Mouse (Mus musculus): ENCODE measurements at regions not wholly inside any gene's neighbourhood (a gene's known extent, or its start where the extent isn't known, plus 50 kb on each side); places are given as distances from the start of the nearest gene placed in this dataset.

DNA sequence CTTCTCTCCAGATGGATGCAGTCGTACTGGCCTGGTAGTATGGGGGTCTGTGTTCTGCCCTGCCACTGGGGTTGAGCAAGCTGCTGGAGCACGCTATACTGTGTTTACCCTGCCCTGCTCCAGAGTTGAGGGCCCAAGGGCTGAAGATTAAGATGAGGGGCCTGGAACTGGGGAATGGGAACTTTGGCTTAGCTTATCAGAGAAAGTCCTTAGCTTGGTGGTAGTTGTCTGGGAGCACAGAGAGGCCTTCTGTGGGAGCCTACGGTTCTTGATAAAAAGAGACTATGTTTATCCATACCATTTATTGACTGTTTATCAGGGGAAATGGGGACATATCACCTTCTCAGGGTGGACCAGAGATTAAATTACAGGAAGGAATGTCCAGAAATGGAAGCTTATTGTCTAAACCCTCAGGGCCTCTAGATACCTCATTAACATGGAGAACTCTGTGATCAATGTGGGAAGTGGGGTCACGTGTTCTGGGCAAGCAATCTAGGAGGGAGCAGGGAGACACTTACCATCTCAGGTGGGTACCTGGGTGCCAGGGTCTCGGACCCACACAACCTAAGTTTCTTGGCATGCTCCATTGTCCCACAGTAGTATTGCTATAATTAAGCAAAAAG, 58.7 kb downstream of the Mycn start:
- H3K27me3 ChIP-seq (ENCODE audit: control insufficient read depth, insufficient read depth, low read length), result no peaks in the 10 kb centered on the region
- no peak overlapping the region for H3K4me2 ChIP-seq (replicated peaks; ENCODE audit: low read depth, low read length)
- no peak for ATAC-seq (ENCODE audit: insufficient number of reproducible peaks, insufficient read depth, low FRiP score, low read depth)
- no peak overlapping the region for H3K27ac ChIP-seq (ENCODE audit: low read length)
- H3K36me3 ChIP-seq (ENCODE audit: control insufficient read depth, insufficient read depth, low read length), result no peaks in the 10 kb centered on the region
- H3K9me3 ChIP-seq (ENCODE audit: control insufficient read depth, low read depth, low read length), result no peaks in the 10 kb centered on the region
- H3K9ac ChIP-seq (replicated peaks; ENCODE audit: low read depth, low read length), result no peak overlapping the region
- 83% methylated on average over 5 of the region's 5 CpGs for WGBS
- H3K4me1 ChIP-seq (ENCODE audit: control insufficient read depth, insufficient read depth, low read length), result no peaks in the 10 kb centered on the region
- no peak overlapping the region for H3K4me3 ChIP-seq (ENCODE audit: low read depth, low read length)

GRCm38 (mm10) chr12:12878031-12878430, 63.7 kb downstream of the Mycn start:
- H3K4me3 ChIP-seq (ENCODE audit: low read depth, low read length), result no peak overlapping the region
- no peaks in the 10 kb centered on the region for H3K36me3 ChIP-seq (ENCODE audit: control insufficient read depth, insufficient read depth, low read length)
- no peaks in the 10 kb centered on the region for H3K27me3 ChIP-seq (ENCODE audit: control insufficient read depth, insufficient read depth, low read length)
- WGBS, result 91% methylated on average over 2 of the region's 2 CpGs
- no peak overlapping the region for H3K9ac ChIP-seq (replicated peaks; ENCODE audit: low read depth, low read length)
- H3K4me2 ChIP-seq (replicated peaks; ENCODE audit: low read depth, low read length), result no peak overlapping the region
- no peak overlapping the region; the same call in 1 of the 2 replicates for H3K27ac ChIP-seq (ENCODE audit: low read length)
- H3K4me1 ChIP-seq (ENCODE audit: control insufficient read depth, insufficient read depth, low read length), result no peaks in the 10 kb centered on the region
- no peak for ATAC-seq (ENCODE audit: insufficient number of reproducible peaks, insufficient read depth, low FRiP score, low read depth)
- no peaks in the 10 kb centered on the region for H3K9me3 ChIP-seq (ENCODE audit: control insufficient read depth, low read depth, low read length)

GRCm38 (mm10) chr12:12877539-12877938, 64.2 kb downstream of the Mycn start:
- H3K9me3 ChIP-seq (ENCODE audit: control insufficient read depth, low read depth, low read length), result no peaks in the 10 kb centered on the region
- H3K27me3 ChIP-seq (ENCODE audit: control insufficient read depth, insufficient read depth, low read length), result no peaks in the 10 kb centered on the region
- peaks cover 4% of the 10 kb centered on the region; the same call in 1 of the 2 replicates for H3K4me1 ChIP-seq (ENCODE audit: control insufficient read depth, insufficient read depth, low read length)
- ATAC-seq (ENCODE audit: insufficient number of reproducible peaks, insufficient read depth, low FRiP score, low read depth), result no peak
- H3K4me3 ChIP-seq (ENCODE audit: low read depth, low read length), result no peak overlapping the region
- H3K36me3 ChIP-seq (ENCODE audit: control insufficient read depth, insufficient read depth, low read length), result no peaks in the 10 kb centered on the region
- WGBS, result 83% methylated on average over 5 of the region's 5 CpGs
- no peak overlapping the region for H3K9ac ChIP-seq (replicated peaks; ENCODE audit: low read depth, low read length)
- H3K4me2 ChIP-seq (replicated peaks; ENCODE audit: low read depth, low read length), result no peak overlapping the region
- no peak overlapping the region; the same call in 1 of the 2 replicates for H3K27ac ChIP-seq (ENCODE audit: low read length)

- Histone ChIP-seq H3K27me3 (ENCODE audit: control insufficient read depth, insufficient read depth, low read length) (no peaks in the 10 kb centered on the region), H3K36me3 (ENCODE audit: control insufficient read depth, insufficient read depth, low read length) (no peaks in the 10 kb centered on the region), H3K9me3 (ENCODE audit: control insufficient read depth, low read depth, low read length) (no peaks in the 10 kb centered on the region), H3K4me3 (ENCODE audit: low read depth, low read length) (no peak overlapping the region), H3K4me1 (ENCODE audit: control insufficient read depth, insufficient read depth, low read length) (peaks cover 6% of the 10 kb centered on the region; the same call in 1 of the 2 replicates), H3K9ac (replicated peaks; ENCODE audit: low read depth, low read length) (no peak overlapping the region), H3K4me2 (replicated peaks; ENCODE audit: low read depth, low read length) (no peak overlapping the region), H3K27ac (ENCODE audit: low read length) (no peak overlapping the region)
- ATAC-seq (ENCODE audit: insufficient number of reproducible peaks, insufficient read depth, low FRiP score, low read depth), result no peak
- 76% methylated on average over 12 of the region's 12 CpGs for WGBS
Observed at GRCm38 (mm10) chr12:12875976-12876745, 65.6 kb downstream of the Mycn start.

DNA sequence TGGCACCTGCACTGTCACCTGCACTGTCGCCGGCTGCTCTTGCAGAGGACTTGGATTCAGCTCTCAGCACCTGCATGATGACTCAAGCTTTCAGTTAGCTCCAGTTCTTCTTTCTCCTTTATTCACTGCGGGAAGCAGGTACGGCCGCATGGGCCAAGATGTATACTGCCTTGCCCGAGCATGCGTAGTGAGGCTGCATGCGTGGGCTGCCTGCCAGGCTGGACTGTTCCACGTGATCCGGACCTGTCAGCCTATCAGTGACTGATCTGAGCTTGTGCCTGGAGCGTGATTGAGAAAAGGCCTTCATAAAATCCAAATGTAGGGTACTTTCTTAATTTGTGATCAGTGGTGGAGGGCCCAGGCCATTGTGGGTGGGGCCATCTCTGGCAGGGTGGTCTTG, 68.2 kb downstream of the Mycn start:
- H3K27me3 ChIP-seq (ENCODE audit: control insufficient read depth, insufficient read depth, low read length), result no peaks in the 10 kb centered on the region
- 88% methylated on average over 11 of the region's 11 CpGs for WGBS
- no peak for ATAC-seq (ENCODE audit: insufficient number of reproducible peaks, insufficient read depth, low FRiP score, low read depth)

GRCm38 (mm10) chr12:12872974-12873373, 68.7 kb downstream of the Mycn start:
- ATAC-seq (ENCODE audit: insufficient number of reproducible peaks, insufficient read depth, low FRiP score, low read depth), result no peak
- H3K4me2 ChIP-seq (replicated peaks; ENCODE audit: low read depth, low read length), result no peak overlapping the region
- no peaks in the 10 kb centered on the region for H3K36me3 ChIP-seq (ENCODE audit: control insufficient read depth, insufficient read depth, low read length)
- no peak overlapping the region for H3K4me3 ChIP-seq (ENCODE audit: low read depth, low read length)
- no peak overlapping the region for H3K27ac ChIP-seq (ENCODE audit: low read length)
- H3K27me3 ChIP-seq (ENCODE audit: control insufficient read depth, insufficient read depth, low read length), result no peaks in the 10 kb centered on the region
- H3K4me1 ChIP-seq (ENCODE audit: control insufficient read depth, insufficient read depth, low read length), result peaks cover 6% of the 10 kb centered on the region; the same call in 1 of the 2 replicates
- 36% methylated on average over 4 of the region's 4 CpGs for WGBS
- H3K9me3 ChIP-seq (ENCODE audit: control insufficient read depth, low read depth, low read length), result no peaks in the 10 kb centered on the region
- H3K9ac ChIP-seq (replicated peaks; ENCODE audit: low read depth, low read length), result no peak overlapping the region

More for the DNA sequence above, 68.2 kb downstream of the Mycn start:
- H3K36me3 ChIP-seq (ENCODE audit: control insufficient read depth, insufficient read depth, low read length), result no peaks in the 10 kb centered on the region
- H3K9ac ChIP-seq (replicated peaks; ENCODE audit: low read depth, low read length), result no peak overlapping the region
- no peak overlapping the region for H3K4me3 ChIP-seq (ENCODE audit: low read depth, low read length)
- H3K4me1 ChIP-seq (ENCODE audit: control insufficient read depth, insufficient read depth, low read length), result peaks cover 6% of the 10 kb centered on the region; the same call in 1 of the 2 replicates
- H3K4me2 ChIP-seq (replicated peaks; ENCODE audit: low read depth, low read length), result no peak overlapping the region
- H3K9me3 ChIP-seq (ENCODE audit: control insufficient read depth, low read depth, low read length), result no peaks in the 10 kb centered on the region
- no peak overlapping the region for H3K27ac ChIP-seq (ENCODE audit: low read length)

GRCm38 (mm10) chr12:12871272-12871671, 70.4 kb downstream of the Mycn start:
- H3K4me1 ChIP-seq (ENCODE audit: control insufficient read depth, insufficient read depth, low read length), result peaks cover 6% of the 10 kb centered on the region; the same call in 1 of the 2 replicates
- no peak overlapping the region for H3K9ac ChIP-seq (replicated peaks; ENCODE audit: low read depth, low read length)
- H3K9me3 ChIP-seq (ENCODE audit: control insufficient read depth, low read depth, low read length), result no peaks in the 10 kb centered on the region
- no peak overlapping the region for H3K4me2 ChIP-seq (replicated peaks; ENCODE audit: low read depth, low read length)
- ATAC-seq (ENCODE audit: insufficient number of reproducible peaks, insufficient read depth, low FRiP score, low read depth), result no peak
- H3K4me3 ChIP-seq (ENCODE audit: low read depth, low read length), result no peak overlapping the region
- H3K36me3 ChIP-seq (ENCODE audit: control insufficient read depth, insufficient read depth, low read length), result no peaks in the 10 kb centered on the region
- 66% methylated on average over 4 of the region's 4 CpGs for WGBS
- no peak overlapping the region for H3K27ac ChIP-seq (ENCODE audit: low read length)
- no peaks in the 10 kb centered on the region for H3K27me3 ChIP-seq (ENCODE audit: control insufficient read depth, insufficient read depth, low read length)

DNA sequence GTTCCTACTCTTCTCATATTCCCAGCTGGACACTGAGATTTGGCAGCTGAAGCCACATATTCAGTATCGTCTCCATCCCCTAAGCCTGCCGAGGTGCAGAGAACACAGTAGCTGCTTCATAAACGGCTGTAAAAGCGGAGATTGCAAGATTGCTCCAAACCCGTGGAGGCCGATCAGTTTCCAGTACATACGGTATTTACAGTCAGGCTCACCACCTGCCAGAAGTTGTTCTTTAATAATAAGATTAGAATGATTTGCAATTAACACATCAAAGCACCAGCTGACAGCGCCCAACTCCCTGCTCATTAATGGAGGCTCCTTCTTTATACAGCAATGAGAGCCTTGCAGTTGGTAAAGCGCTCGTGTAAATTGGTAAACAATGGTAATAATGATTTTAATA, 75.1 kb downstream of the Mycn start:
- H3K27ac ChIP-seq (ENCODE audit: low read length), result no peak overlapping the region
- H3K4me1 ChIP-seq (ENCODE audit: control insufficient read depth, insufficient read depth, low read length), result no peaks in the 10 kb centered on the region
- no peak overlapping the region for H3K4me2 ChIP-seq (replicated peaks; ENCODE audit: low read depth, low read length)
- H3K36me3 ChIP-seq (ENCODE audit: control insufficient read depth, insufficient read depth, low read length), result no peaks in the 10 kb centered on the region
- H3K4me3 ChIP-seq (ENCODE audit: low read depth, low read length), result no peak overlapping the region
- H3K9ac ChIP-seq (replicated peaks; ENCODE audit: low read depth, low read length), result no peak overlapping the region
- H3K9me3 ChIP-seq (ENCODE audit: control insufficient read depth, low read depth, low read length), result no peaks in the 10 kb centered on the region
- 77% methylated on average over 10 of the region's 10 CpGs for WGBS
- no peaks in the 10 kb centered on the region for H3K27me3 ChIP-seq (ENCODE audit: control insufficient read depth, insufficient read depth, low read length)
- no peak for ATAC-seq (ENCODE audit: insufficient number of reproducible peaks, insufficient read depth, low FRiP score, low read depth)

Data from stomach, embryonic 14.5 days (tissue).